Mouse (Mus musculus): Measurements from ENCODE around the gene Sec1.

The Sec1 gene

DNA sequence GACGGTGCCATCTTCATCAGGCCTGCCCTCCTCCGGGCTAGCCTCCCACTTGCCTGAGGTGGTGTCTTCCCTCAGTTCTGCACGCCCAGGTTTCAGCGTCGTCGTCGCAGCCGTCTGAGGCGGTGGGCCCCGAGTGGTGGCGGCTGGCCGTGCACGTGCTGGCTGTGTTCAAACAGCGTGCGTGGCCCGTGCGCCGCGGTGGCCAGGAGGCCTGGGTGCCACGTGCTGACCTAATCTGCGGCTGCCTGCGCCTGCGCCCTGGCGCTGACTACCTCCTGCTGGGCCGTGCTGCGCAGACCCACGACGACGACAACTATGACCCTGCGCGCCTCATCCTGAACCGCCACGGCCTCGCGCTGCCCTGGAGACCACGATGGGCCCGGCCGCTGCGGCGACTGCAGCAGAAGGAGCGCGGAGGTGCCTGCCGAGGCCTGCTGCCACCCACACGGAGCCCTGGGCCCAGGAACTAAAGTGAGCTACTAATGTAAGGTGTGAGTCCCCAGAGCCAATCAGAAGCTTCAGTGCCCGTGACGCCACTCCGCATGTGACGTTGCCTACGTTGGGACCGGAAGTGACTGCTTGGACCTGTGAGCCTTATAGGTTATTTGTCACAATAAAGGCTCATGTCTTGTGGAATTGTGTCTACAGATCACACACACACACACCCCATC, at the start of gene Sec1:
TSS of gene Sec1 (minus strand) at position 482 of the 671 bp plus-strand sequence.
- DNase-seq: no peak

DNA sequence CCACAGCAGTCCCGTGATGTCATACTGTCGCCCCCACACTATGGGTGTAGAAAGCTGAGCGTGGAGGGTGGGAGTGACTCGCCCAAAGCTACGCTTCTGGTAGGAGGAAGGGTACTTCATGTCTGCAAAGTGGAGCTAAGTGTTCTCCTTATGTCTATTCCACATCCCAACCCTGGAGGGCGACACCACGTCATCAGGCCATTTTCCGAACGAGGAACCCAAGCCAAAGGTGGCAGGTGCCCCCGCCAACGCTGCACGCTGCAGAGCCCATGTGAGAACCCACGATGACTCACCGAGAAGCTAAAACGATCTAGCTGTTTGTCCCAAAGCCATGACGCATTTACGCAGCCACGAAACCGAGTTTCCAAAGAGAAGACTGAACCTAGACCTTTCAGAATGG, 48.1 kb upstream of the Sec1 start:
- DNase-seq: no peak

DNA sequence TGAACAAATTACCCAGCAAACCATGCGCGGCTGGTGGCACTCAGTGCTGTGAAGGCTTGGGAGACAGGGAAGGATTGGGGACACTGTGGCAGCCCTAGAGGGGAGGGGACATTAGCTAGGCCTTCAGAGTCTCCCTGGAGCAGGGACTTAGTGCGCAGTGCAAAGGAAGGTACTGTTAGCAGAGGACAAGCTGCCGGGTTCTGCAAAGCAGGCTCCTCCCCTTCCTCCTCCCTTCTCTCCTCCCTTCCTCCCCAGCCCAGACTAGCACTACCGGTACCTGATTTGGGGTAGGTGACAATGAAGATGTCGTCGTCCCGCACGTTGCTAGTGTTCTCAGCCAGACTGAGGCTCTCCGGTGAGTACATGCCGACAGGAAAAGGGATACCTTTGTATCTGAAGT, 47.6 kb upstream of the Sec1 start:
- no peak for DNase-seq

DNA sequence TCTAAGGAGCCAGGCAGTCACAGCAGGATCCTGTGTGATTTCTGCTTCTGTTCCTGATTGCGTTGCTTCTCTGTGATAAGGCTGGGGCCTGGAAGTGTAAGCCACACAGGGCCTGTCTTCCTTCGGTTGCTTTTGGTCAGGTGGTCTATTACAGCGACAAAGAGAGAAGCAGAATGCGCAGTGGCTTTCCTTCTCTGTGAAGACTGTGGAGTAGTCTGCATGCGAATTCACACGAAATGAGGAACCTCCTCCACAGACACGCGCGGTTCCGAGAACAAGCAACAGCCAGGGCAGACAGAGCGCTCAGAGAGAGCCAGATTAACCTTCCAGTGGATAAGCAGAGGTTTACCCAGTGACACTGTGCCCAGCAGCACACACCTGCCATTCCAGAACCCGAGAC, 47.1 kb upstream of the Sec1 start:
- DNase-seq: no peak

DNA sequence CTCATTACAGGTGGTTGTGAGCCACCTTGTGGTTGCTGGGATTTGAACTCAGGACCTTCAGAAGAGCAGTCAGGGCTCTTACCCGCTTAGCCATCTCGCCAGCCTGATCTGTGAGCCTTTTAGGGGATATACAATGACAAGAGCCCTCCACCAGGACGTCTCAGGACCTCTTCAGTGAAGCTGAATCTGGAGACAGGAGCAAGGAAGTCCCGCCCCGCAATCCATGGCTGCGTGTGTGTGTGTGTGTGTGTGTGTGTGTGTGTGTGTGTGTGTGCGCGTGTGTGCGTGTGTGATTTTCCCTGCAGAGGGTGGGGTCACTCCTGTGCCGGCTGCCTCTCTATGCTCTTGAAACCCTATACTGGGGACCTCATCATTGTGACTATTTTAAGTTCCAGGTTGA, 45.6 kb upstream of the Sec1 start:
- no peak for DNase-seq

DNA sequence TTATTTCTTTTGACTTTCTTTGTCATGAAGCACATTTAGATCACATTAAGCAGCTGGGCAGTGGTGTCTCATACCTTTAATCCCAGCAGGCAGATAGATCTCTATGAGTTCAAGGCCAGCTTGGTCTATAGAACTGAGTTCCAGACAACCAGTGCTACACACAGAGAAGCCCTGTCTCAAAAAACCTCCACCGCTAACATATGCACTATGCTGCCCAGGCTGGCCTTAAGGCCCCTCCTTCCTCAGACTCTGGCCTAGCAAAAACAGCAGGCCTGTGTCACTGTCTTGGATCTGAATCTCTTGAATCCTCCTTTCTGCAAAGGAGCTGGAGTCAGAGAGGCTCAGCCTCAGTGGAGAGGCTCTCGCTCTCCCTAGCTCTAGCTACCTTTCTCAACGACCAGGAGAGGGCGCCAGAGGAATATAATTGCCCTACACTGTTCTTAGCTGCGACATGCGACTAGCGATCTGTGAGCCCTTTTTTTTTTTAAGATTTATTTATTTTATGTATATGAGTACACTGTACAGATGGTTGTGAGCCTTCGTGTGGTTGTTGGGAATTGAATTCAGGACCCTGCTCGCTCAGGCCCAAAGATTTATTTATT, 45.1 kb upstream of the Sec1 start:
- DNase-seq: peak; percentile 68 to 83

DNA sequence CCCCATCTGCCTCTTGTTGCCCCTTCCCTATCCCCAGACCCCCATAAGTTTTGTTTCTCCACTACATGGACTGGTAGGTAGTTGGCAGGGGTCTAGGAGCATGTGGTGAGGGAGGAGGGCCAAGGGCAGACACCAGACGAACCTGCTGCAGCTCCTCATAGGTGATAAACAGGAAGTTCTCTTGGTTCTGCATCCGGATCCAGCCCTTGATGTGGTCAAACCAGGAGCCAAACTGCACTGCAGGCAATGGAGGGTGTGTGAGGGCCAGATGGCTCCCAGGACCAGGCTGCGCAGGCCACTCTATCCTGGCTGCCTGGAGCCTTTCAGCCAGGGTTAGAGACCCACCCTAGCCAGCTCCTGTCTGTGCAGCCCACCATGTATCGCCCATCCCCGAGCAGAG, 39.3 kb upstream of the Sec1 start:
- DNase-seq: no peak

DNA sequence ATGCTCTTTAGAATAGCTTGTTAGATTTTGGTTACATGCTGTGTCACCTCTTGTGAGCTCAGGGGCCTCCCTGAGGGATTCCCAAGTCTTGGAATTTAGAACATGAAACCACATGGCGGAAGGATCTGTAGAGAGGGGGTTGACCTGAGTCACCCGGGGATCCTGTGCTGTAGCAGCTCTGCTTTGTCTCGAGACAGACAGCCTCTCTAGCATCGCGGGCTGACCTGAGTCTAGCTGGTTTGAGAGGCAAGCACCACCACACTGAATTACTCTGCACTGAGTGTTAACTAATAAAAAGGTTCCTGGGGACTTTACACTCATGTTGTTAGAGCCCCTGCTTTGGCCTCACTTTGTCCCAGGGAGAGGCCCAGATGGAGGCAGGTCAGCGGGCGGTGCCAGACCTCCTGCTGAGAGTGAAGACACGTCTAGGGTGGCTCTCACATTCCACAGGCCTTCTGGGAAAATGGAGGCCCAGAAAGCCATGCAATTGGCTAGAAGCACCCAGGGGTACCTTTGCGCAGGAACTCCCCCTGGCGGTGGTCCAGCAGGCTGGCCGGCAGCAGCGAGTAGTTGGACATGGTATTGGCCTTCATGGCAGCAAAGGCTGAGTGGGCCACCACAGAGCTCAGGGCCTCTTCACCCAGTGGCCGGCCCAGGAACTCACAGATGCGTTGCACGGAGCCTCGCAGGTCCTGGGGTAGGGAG, 36.7 kb upstream of the Sec1 start:
- peak in 1 of 2 experiments; percentile 55 for DNase-seq

DNA sequence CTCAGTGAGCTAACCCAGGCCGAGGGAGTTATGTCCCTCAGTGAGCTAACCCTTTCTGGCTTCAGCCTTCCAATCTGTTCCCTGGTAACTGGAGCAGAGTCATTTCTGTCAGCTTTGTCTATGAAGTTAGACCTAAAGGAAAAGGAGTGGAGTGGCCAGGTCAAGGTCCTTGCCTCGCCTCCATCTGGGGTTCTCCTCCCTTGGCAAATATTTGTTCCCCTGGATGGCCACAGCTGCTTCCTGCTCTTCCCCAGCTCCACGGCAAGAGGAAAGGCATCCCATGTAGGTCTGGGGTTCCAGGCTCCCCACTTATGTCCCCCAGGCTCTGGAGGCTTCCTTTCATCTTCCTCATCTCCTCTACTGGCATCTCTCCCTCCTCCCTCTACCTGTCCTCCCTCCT, 33.4 kb upstream of the Sec1 start:
- no peak for DNase-seq

DNA sequence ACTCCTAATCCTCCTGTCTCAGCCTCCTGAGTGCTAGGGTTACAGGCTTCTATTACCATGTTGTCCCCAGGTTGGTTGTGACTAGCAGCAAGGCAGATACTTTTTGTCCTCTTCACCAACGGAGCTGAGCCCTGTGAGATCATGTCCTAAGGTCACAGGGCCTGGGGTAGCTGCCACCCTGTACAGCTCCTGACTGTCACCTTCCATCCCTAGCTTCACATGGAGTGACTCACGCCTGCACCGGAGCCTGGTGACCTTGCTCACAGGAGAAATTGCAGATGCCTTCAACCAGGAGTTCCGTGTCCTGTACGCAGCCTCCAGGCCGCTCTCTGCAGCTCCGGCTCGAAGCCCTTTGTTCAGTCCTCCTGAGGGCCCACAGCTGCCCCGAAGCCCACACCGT, 32.2 kb upstream of the Sec1 start:
- DNase-seq: no peak

DNA sequence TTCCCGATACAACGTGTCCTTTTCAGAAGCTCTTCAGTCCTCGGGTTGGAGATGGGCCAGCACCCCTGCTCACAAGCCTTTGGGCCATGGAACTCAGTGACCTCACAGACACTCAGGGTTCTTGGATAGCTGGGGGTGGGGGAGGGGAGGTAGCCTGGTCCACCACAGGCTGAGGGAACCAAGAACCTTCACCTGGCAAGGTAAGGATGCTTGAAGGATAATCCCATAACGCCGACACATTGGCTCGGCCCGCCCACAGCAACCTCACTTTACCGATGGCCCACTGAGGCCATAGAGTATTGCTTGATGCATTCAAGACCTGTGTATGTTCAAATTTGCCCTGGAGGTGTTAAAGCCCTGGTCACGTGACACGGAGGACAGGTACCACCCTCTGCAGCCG, 31.5 kb upstream of the Sec1 start, which contains the start of gene Spaca4:
TSS of gene Spaca4 (minus strand) at position 101 of the 400 bp plus-strand sequence.
- no peak for DNase-seq

DNA sequence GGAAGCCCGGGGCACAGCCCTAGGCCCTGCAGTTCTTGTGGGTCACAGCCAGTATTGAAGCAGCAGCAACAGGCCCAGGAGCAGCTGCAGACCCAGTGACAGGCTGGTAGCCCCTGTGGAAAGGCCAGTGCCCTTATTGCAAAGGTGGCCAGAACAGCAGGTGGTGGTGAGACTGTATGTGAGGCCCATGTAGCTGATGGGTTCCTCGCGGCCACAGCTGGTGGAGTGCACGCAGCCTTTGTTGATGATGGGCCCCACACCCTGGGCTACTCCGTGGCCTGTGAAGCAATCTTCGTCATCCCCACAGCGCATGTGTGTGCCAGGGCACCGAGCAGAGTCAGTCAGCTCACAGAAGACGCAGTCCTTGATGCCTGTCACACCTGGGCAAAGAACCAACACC, 30.9 kb upstream of the Sec1 start:
- DNase-seq: no peak

DNA sequence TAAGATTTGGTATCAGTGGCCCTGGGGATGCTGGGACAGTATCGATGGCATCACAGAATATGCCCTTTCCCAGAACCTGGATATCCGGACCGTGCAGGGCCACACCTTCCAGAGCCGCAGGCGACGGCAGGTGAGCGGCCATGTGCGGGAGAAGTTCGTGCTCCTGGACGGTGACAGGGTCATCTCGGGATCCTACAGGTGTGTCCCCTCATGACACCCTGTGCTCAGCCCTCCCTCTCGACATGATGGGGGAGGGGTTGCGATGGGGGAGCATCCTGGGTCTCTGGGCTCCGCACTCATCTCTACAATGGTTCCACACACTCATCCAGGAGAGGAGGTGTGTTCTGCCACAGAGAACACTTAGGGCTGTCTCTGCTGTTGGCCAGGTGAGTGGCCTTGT, 29.6 kb upstream of the Sec1 start:
- DNase-seq: no peak

DNA sequence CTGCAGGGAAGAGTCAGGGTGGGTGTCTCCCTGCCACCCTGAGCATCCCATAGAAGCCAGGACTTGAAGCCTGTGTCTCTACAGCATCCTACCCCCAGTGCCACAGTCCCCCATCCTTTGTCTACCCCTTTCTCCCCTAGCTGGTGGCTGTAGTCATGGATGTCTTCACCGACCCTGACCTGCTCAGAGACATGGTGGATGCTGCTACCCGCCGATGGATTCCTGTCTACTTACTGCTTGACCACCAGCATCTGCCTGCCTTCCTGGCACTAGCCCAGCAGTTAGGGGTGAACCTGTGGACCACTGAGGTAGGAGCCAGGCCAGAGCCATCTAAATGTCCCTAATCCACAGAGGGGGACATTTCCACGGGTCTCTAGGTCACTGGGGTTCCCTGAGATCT, 29.1 kb upstream of the Sec1 start:
- DNase-seq: no peak

DNA sequence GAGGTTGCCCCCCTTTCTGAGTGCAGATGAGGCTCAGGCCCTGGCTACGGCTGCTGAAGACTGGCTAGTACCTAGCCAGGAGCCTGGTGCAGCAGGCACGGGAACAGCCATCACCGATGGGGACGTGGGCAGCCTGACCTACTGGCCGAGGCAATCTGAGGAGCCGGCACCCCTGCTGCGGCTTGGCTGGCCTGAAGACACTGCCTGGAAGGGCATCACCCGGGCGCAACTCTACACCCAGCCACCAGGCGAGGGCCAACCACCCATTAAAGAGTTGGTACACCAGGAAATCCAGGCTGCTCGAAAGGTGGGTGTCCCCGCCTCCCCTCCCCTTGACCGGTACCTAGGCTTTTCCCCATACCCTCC, 28.1 kb upstream of the Sec1 start:
- no peak for DNase-seq

DNA sequence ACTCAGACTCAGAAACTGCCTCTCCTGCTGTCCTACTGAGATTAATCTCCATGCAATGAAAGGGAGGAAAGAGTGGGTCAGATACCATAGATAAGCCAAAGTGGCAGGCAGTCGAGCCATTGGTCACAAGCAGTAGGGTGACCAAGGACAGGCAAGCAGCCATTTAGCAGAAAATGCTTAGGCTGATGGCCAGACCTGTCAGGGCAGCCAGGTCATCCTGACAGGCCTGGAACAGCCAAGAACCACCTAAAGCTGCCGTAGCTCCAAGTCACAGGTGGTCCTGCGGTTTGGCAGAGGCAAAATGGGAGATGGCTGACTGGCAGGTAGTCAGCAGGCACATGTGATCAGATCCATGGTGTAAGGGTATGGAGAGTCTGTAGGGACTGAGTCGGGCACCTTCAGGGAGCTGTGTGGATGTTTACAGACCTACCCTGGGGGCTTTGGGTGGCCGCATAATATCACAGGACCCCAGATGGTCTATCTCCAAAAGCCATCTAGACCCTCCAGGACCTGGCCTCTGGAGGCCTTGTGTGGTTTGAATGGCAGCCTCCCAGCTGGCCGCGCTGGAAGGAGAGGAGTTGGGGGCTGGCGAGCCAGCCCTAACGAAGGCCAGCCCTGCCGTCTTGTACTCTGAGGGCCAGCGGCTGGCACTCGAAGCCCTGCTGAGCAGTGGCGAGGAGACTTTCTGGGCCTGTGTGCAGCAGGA, 27.6 kb upstream of the Sec1 start:
- DNase-seq: no peak

DNA sequence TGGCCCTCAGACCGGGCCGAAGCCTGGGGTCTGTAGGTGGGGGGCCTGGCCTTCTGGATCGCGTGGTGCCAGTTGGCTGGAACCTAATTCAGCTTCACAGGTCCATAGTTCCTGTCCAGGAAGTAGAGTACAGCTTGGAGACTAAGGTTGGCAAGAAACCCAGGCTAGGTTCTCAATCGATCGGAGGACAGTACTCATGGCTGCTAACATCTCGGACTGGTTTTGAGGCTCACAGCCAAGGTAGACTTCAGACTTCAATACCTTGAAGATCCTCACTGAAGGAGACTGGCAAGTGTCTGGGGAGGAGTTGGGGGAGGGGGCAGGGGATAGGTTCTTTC, 27.0 kb upstream of the Sec1 start:
- no peak for DNase-seq

DNA sequence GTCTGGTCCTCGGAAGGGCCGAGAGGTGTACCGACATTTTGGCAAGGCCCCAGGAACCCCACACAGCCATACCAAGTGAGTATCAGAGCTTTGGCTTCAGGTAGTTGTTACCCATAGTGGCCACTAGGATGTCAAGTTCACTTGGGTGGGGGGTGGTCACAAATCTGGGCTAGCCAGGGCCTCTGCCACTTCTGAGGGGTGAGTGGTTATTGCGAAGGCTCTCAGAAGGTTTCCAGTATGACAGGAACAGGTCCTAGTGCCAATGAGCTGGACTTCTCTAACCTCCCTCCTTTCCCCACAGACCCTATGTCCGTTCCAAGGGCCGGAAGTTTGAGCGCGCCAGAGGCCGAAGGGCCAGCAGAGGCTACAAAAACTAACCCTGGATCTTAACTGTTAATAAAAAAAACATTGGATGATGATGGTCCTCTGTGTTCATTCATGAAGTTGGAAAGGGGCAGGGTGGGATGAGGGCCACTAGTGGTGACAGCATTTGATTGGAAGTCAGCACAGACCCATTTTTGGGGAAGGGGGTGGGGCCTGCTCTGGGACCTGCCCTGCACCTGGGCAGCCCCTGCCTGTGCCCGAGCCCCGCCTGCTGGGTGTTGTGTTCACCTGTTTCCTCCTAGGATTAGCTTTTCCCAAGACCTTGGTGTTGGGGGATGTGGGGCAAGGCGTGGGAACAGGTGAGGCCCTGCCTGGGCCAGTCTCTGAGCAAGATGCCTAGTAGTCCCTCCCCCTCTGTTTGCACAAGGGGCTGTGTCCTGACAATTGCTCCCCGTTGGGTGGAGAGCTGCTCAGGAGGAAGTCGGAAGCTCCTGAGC, 26.4 kb upstream of the Sec1 start, which contains the start of gene Fam83e:
TSS of gene Fam83e (plus strand) at position 800 of the 821 bp plus-strand sequence.
- DNase-seq: no peak

DNA sequence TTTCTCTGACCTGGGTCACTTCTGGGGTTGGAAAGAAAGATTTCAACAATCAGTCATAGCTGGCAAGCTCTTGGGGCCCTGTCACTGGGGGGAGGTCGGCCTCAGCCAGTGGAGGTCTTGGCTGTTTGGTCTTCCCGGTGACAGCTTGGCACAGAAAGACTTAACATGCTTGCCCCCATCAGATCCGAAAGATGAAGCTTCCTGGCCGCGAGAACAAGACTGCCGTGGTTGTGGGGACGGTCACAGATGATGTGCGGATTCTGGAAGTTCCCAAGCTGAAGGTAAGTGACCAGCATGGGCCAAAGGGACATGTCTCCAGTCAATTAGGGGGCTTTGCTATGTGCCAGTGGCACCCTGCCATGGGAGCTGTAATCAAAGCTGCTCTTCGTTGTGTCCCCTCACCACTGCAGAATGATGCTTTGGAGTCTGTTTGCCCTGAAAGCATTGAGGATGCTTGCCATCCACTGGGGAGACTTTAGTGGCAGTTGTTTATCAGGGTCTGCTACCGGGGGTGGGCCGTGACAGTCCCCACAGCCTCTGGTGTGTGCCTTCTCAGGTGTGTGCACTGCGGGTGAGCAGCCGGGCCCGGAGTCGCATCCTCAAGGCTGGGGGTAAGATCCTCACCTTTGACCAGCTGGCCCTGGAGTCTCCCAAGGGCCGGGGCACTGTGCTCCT, 25.7 kb upstream of the Sec1 start:
- DNase-seq: no peak

DNA sequence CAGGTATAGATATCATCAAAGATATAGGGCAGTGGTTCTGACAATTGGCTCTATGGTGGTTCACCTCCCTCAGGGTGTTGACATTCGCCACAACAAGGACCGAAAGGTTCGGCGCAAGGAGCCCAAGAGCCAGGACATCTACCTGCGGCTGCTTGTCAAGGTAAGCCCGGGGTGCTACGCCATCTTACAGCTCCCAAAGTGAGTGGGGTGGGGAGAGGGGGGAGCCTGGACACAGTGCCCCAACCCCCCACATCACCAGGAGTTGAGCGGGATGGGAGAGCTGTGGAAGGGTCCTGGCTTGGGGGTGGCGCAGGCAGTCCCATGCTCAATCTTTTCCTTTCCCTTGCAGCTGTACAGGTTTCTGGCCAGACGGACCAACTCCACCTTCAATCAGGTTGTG, 25.0 kb upstream of the Sec1 start:
- no peak for DNase-seq

DNA sequence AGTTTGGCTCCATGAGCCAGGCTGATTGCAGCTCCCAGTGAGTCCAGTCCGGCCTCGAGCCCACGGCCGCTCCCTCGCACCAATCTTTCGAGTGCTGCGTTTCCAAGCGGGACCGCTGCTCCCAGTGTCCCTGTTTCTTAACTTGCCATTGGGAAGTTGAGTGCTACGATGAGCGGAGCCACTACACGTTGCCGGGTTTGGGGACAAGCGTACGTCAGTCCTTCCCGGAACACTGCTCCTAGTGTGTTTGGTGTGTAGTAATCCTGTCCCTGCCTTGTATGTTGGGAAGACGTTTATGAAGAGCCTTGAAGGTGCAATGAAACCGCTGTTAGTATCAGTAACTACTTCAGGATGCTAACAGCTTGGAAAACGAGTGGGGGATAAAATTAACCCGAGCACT, 24.1 kb upstream of the Sec1 start:
- DNase-seq: no peak

DNA sequence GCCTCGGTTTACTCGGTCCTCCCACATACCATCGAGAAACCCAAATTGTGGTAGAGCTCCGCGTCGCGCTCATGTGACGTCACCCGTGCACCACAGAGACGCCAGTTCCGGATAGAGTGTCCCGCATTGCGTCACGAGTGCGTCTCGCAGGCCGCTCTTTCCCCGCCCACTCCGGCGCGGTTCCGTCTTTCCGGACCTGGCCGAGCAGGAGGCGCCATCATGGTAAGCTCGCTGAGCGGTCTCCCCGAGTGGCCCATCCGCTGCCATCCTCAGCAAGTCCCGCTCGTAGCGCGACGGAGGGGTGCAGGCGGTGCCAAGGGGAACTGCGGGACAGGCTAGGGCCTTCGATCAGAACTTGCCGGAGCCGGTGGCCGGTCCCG, 23.7 kb upstream of the Sec1 start, which contains the start of gene Sphk2:
TSS of gene Sphk2 (minus strand) at position 85 of the 380 bp plus-strand sequence.
- peak; percentile 98 for DNase-seq
